Mouse (Mus musculus) heart, adult 2 months (tissue): ENCODE measurements around the gene Med16.

Source experiments
- CTCF ChIP-seq: fragments of 200-600 bp; IDR thresholded peaks from 2 replicates; pipeline ENCODE4 v1.8.1; 2022; ENCODE audit warnings: antibody characterized with exemption, mild to moderate bottlenecking, moderate library complexity
- POLR2A ChIP-seq: fragments of 200-500 bp; IDR thresholded peaks from 2 replicates; pipeline ENCODE4 v1.6.1; 2011; ENCODE audit warnings: mild to moderate bottlenecking, low read depth, low read length, control low read depth; ENCODE audit not compliant: insufficient read depth

DNA sequence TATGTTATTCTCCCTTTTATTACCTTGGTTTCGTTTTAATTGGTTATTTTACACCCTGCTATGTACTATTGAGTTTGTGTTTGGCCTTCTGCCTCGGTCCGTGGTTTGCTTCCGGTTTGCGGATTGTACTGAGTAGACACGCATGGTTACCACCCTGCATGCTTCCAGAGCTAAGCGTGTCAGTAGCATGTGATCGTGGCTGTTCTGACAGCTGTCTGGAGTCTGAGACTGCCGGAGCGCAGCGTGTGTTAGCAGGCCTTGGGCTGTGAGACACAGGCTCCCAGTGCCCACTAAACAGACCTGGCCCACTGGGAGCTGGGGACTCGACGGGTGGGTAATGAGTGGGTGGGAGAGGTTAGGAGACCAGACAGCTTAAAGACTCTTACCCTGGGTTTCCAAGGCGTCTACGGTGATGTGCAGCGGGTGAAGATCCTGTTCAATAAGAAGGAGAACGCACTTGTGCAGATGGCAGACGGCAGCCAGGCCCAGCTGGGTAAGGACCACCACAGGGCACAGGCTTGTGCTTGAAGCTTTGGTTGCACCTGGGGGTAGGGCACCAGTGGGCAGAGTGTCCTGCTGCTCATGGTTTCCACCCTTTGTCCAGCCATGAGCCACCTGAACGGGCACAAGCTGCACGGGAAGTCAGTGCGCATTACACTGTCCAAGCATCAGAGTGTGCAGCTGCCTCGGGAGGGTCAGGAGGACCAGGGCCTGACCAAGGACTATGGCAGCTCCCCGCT lies 46.5 kb downstream of the Med16 start:
- no peak for TF ChIP-seq POLR2A
- no peak for TF ChIP-seq CTCF
